Mouse (Mus musculus): Measurements from ENCODE around the gene Nrarp. TPM values are rescaled to one million over a fixed set of nuclear protein-coding genes. Genes with fewer than 3 reads are reported as not detected.

The Nrarp gene
- total RNA-seq, 2 experiments from 2014 or later = 21.3 to 21.9 TPM

GRCm38 (mm10) chr2:25177685-25178084, 2.9 kb upstream of the Nrarp start:
- H3K4me3 ChIP-seq = peak overlapping the region; percentile 28; the same call in 1 of the 2 replicates
- no peak for TF ChIP-seq CTCF (conservative IDR thresholded peaks at IDR 0.05)
- DNase-seq (ENCODE audit: low spot score in 2 of 2) = no peak
- peak overlapping the region; percentile 91 for H3K27ac ChIP-seq

- H3K27ac ChIP-seq = peak overlapping the region; percentile 91
- peak overlapping the region; percentile 18; the same call in 1 of the 2 replicates for H3K4me3 ChIP-seq
- DNase-seq (ENCODE audit: low spot score in 2 of 2) = peak in 1 of 2 experiments; percentile 51
- no peak for TF ChIP-seq CTCF (conservative IDR thresholded peaks at IDR 0.05)
Observed at GRCm38 (mm10) chr2:25178285-25178972, 2.1 kb upstream of the Nrarp start.

GRCm38 (mm10) chr2:25179566-25180217, 866 bp upstream of the Nrarp start:
- DNase-seq (ENCODE audit: low spot score in 2 of 2) = no peak
- Histone ChIP-seq H3K4me3 (peak overlapping the region; percentile 72), H3K27ac (peak overlapping the region; percentile 91)
- no peak for TF ChIP-seq CTCF (conservative IDR thresholded peaks at IDR 0.05)

- DNase-seq (ENCODE audit: low spot score in 2 of 2) = peak in 1 of 2 experiments; percentile 39
- H3K4me3 ChIP-seq = peak overlapping the region; percentile 72
- peak; percentile 51 for TF ChIP-seq CTCF (conservative IDR thresholded peaks at IDR 0.05)
- peak overlapping the region; percentile 87 for H3K27ac ChIP-seq
Observed at GRCm38 (mm10) chr2:25180973-25181890, 674 bp downstream of the Nrarp start.

- peak overlapping the region; percentile 87 for H3K27ac ChIP-seq
- DNase-seq (ENCODE audit: low spot score in 2 of 2) = no peak
- no peak; the same call in 1 of the 2 replicates for TF ChIP-seq CTCF (conservative IDR thresholded peaks at IDR 0.05)
- peak overlapping the region; percentile 72 for H3K4me3 ChIP-seq
Observed at GRCm38 (mm10) chr2:25181891-25182397, 1.4 kb downstream of the Nrarp start.

- DNase-seq (ENCODE audit: low spot score in 2 of 2) = no peak
- peak overlapping the region; percentile 72 for H3K4me3 ChIP-seq
- peak overlapping the region; percentile 87 for H3K27ac ChIP-seq
- TF ChIP-seq CTCF (conservative IDR thresholded peaks at IDR 0.05) = no peak
Observed at GRCm38 (mm10) chr2:25182664-25183063, 2.1 kb downstream of the Nrarp start.

GRCm38 (mm10) chr2:25183336-25183735, 2.8 kb downstream of the Nrarp start:
- TF ChIP-seq CTCF (conservative IDR thresholded peaks at IDR 0.05) = no peak
- DNase-seq (ENCODE audit: low spot score in 2 of 2) = no peak
- H3K4me3 ChIP-seq = peak overlapping the region; percentile 72; the same call in 1 of the 2 replicates
- peak overlapping the region; percentile 87 for H3K27ac ChIP-seq

- no peak for TF ChIP-seq CTCF (conservative IDR thresholded peaks at IDR 0.05)
- DNase-seq (ENCODE audit: low spot score in 2 of 2) = no peak
Observed at GRCm38 (mm10) chr2:25184496-25184895, 3.9 kb downstream of the Nrarp start.

GRCm38 (mm10) chr2:25185625-25186574, 5.3 kb downstream of the Nrarp start:
- TF ChIP-seq CTCF (conservative IDR thresholded peaks at IDR 0.05) = peak; percentile 72
- no peak for DNase-seq (ENCODE audit: low spot score in 2 of 2)
- H3K4me3 ChIP-seq = peak overlapping the region; percentile 47
- peak overlapping the region; percentile 76 for H3K27ac ChIP-seq

More at GRCm38 (mm10) chr2:25184496-25184895, 3.9 kb downstream of the Nrarp start:
- Histone ChIP-seq H3K27ac (no peak overlapping the region), H3K4me3 (no peak overlapping the region)

GRCm38 (mm10) chr2:25186575-25186930, 6.0 kb downstream of the Nrarp start:
- TF ChIP-seq CTCF (conservative IDR thresholded peaks at IDR 0.05) = no peak
- no peak for DNase-seq (ENCODE audit: low spot score in 2 of 2)
- Histone ChIP-seq H3K4me3 (no peak overlapping the region), H3K27ac (no peak overlapping the region; the same call in 1 of the 2 replicates)

- TF ChIP-seq CTCF (conservative IDR thresholded peaks at IDR 0.05) = no peak
- Histone ChIP-seq H3K27ac (no peak overlapping the region), H3K4me3 (no peak overlapping the region)
- DNase-seq (ENCODE audit: low spot score in 2 of 2) = no peak
Observed at GRCm38 (mm10) chr2:25187841-25188240, 7.3 kb downstream of the Nrarp start.
